Mouse (Mus musculus): ENCODE data around the gene Slc6a2. TPM values are rescaled to one million over a fixed set of nuclear protein-coding genes. Genes with fewer than 3 reads are reported as not detected.

Gene Slc6a2
- polyA plus RNA-seq, 1 experiment from 2014 or later = 0.16 TPM

DNA sequence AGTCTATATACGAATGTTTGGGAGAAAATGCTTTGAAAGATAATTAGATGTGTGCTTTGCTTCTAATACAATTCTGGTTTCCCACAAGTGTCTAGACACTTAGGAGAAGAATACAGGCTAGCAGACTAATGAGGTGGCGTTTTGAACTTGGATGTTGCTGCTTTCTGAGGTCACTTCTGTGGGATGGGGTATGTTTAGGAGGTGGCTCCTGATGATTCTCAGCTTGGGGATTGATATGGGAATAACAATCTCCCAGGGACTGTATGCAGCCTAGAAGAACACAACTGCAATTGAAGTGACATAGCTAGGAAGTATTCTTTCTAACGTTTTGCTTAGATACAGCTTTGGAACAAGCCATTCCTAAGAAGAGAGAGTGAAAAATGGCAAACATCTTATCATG lies 22.6 kb downstream of the Slc6a2 start:
- no peaks in the 10 kb centered on the region for H3K27me3 ChIP-seq (ENCODE audit: insufficient read depth, low read length)
- DNase-seq (peak; percentile 90), ATAC-seq (ENCODE audit: insufficient read depth) (peak; percentile 65)
- peak overlapping the region; percentile 8; the same call in 1 of the 2 replicates for H3K27ac ChIP-seq (ENCODE audit: low read depth)
- H3K36me3 ChIP-seq (ENCODE audit: insufficient read depth) = no peaks in the 10 kb centered on the region
- peaks cover 9% of the 10 kb centered on the region for H3K4me1 ChIP-seq (ENCODE audit: insufficient read depth)
- TF ChIP-seq CTCF (IDR thresholded peaks at IDR 0.05; ENCODE audit: low read depth) = no peak
- no peak overlapping the region for H3K9ac ChIP-seq
- H3K4me3 ChIP-seq (ENCODE audit: low read depth, low read length) = no peak overlapping the region
- H3K4me2 ChIP-seq = no peak overlapping the region
- H3K9me3 ChIP-seq (ENCODE audit: low read depth, low read length) = no peaks in the 10 kb centered on the region
- WGBS = 35% methylated on average over 3 of the region's 3 CpGs

GRCm38 (mm10) chr8:92984376-92984775 lies 24.5 kb downstream of the Slc6a2 start:
- no peak overlapping the region for H3K4me2 ChIP-seq
- DNase-seq = peak; percentile 88
- 20% methylated on average over 2 of the region's 2 CpGs for WGBS
- peaks cover 9% of the 10 kb centered on the region for H3K4me1 ChIP-seq (ENCODE audit: insufficient read depth)
- TF ChIP-seq CTCF (IDR thresholded peaks at IDR 0.05; ENCODE audit: low read depth) = no peak
- H3K27me3 ChIP-seq (ENCODE audit: insufficient read depth, low read length) = no peaks in the 10 kb centered on the region
- no peak overlapping the region for H3K4me3 ChIP-seq (ENCODE audit: low read depth, low read length)
- H3K9ac ChIP-seq = no peak overlapping the region
- no peak overlapping the region for H3K27ac ChIP-seq (ENCODE audit: low read depth)
- ATAC-seq (ENCODE audit: insufficient read depth) = peak; percentile 98
- no peaks in the 10 kb centered on the region for H3K9me3 ChIP-seq (ENCODE audit: low read depth, low read length)
- H3K36me3 ChIP-seq (ENCODE audit: insufficient read depth) = no peaks in the 10 kb centered on the region

- H3K4me2 ChIP-seq = no peak overlapping the region
- no peaks in the 10 kb centered on the region for H3K4me1 ChIP-seq (ENCODE audit: insufficient read depth)
- H3K36me3 ChIP-seq (ENCODE audit: insufficient read depth) = no peaks in the 10 kb centered on the region
- no peaks in the 10 kb centered on the region for H3K9me3 ChIP-seq (ENCODE audit: low read depth, low read length)
- H3K27me3 ChIP-seq (ENCODE audit: insufficient read depth, low read length) = no peaks in the 10 kb centered on the region
- H3K4me3 ChIP-seq (ENCODE audit: low read depth, low read length) = no peak overlapping the region
- DNase-seq (peak; percentile 75), ATAC-seq (ENCODE audit: insufficient read depth) (peak; percentile 39; the same call in 1 of the 2 replicates)
- peak; percentile 80 for TF ChIP-seq CTCF (IDR thresholded peaks at IDR 0.05; ENCODE audit: low read depth)
- WGBS = 20% methylated on average over 5 of the region's 5 CpGs
- no peak overlapping the region for H3K27ac ChIP-seq (ENCODE audit: low read depth)
- H3K9ac ChIP-seq = no peak overlapping the region
Measured at GRCm38 (mm10) chr8:92996840-92997239, 37.0 kb downstream of the Slc6a2 start.

DNA sequence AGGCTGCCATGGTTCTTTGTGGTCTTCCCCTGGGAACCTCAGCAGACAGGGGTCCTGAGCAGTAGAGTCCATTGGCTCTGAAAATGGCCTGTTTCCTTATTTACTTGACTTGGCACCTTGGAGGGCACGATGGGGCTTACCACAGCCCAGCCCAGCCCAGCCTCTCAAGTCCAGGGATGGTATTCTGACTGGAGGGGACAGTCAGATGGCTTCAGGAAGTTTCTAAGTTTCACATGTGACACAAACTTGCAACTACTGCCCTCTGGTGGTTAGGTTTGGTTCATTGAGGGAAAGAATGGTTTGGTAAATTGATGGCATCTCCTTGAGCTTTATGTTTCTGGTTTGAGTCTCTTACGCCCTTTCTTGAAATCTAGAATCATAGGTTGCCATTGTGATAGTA lies 38.7 kb downstream of the Slc6a2 start:
- no peaks in the 10 kb centered on the region for H3K36me3 ChIP-seq (ENCODE audit: insufficient read depth)
- TF ChIP-seq CTCF (IDR thresholded peaks at IDR 0.05; ENCODE audit: low read depth) = peak; percentile 82
- no peak overlapping the region for H3K27ac ChIP-seq (ENCODE audit: low read depth)
- 38% methylated on average over 2 of the region's 2 CpGs for WGBS
- H3K4me3 ChIP-seq (ENCODE audit: low read depth, low read length) = no peak overlapping the region
- no peak overlapping the region for H3K4me2 ChIP-seq
- no peaks in the 10 kb centered on the region for H3K27me3 ChIP-seq (ENCODE audit: insufficient read depth, low read length)
- no peaks in the 10 kb centered on the region for H3K4me1 ChIP-seq (ENCODE audit: insufficient read depth)
- DNase-seq (peak; percentile 94), ATAC-seq (ENCODE audit: insufficient read depth) (peak; percentile 14; the same call in 1 of the 2 replicates)
- H3K9ac ChIP-seq = no peak overlapping the region
- no peaks in the 10 kb centered on the region for H3K9me3 ChIP-seq (ENCODE audit: low read depth, low read length)

DNA sequence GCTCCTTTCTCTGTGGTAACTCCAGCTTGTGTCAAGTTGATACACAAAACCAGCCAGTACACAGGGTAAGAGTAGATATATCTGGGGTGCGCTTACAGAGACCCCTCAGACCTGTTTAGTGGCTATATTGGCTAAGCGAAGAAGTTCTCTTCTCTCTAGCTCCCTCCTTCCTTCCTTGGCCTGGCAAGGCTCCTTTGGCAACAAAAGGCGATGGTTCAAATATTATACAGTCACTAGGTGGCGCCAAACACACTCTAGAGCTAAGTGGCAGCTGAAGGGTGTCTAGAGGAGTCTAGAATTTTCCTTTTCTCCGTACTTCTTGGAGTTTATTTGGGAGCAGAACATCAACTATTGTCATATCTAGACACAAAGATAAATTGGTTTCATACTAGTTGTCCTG lies 50.4 kb downstream of the Slc6a2 start:
- H3K4me2 ChIP-seq = no peak overlapping the region
- no peaks in the 10 kb centered on the region for H3K27me3 ChIP-seq (ENCODE audit: insufficient read depth, low read length)
- no peaks in the 10 kb centered on the region for H3K36me3 ChIP-seq (ENCODE audit: insufficient read depth)
- peak; percentile 77 for TF ChIP-seq CTCF (IDR thresholded peaks at IDR 0.05; ENCODE audit: low read depth)
- ATAC-seq (ENCODE audit: insufficient read depth) = no peak
- peak; percentile 93 for DNase-seq
- no peaks in the 10 kb centered on the region for H3K4me1 ChIP-seq (ENCODE audit: insufficient read depth)
- H3K9me3 ChIP-seq (ENCODE audit: low read depth, low read length) = no peaks in the 10 kb centered on the region
- no peak overlapping the region for H3K9ac ChIP-seq
- H3K4me3 ChIP-seq (ENCODE audit: low read depth, low read length) = no peak overlapping the region
- 25% methylated on average over 5 of the region's 5 CpGs for WGBS
- H3K27ac ChIP-seq (ENCODE audit: low read depth) = no peak overlapping the region

DNA sequence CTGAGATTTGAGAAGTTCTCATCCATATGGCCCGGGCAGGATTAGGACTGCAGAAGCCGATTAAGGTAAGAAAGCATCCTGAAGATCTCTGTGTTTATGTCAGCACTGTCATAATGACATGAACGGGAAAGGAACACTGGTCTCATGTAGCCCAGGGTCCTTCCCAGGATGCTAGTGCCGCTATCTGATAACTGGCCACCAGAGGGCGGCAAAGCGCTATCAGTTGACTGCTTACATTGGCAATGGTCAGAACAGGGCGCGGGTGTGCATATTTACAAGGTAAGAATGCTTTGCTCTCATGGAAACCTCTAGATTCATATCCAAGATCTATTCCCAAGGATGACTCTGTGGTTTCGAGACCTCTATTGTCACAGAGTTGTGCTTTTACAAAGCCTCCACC lies 51.6 kb downstream of the Slc6a2 start:
- peak; percentile 98 for TF ChIP-seq CTCF (IDR thresholded peaks at IDR 0.05; ENCODE audit: low read depth)
- Histone ChIP-seq H3K27ac (ENCODE audit: low read depth) (no peak overlapping the region), H3K4me1 (ENCODE audit: insufficient read depth) (no peaks in the 10 kb centered on the region), H3K9me3 (ENCODE audit: low read depth, low read length) (no peaks in the 10 kb centered on the region), H3K9ac (no peak overlapping the region), H3K4me2 (no peak overlapping the region), H3K36me3 (ENCODE audit: insufficient read depth) (no peaks in the 10 kb centered on the region), H3K4me3 (ENCODE audit: low read depth, low read length) (no peak overlapping the region), H3K27me3 (ENCODE audit: insufficient read depth, low read length) (no peaks in the 10 kb centered on the region)
- DNase-seq = peak; percentile 97
- peak; percentile 76 for ATAC-seq (ENCODE audit: insufficient read depth)
- WGBS = 7% methylated on average over 9 of the region's 9 CpGs

DNA sequence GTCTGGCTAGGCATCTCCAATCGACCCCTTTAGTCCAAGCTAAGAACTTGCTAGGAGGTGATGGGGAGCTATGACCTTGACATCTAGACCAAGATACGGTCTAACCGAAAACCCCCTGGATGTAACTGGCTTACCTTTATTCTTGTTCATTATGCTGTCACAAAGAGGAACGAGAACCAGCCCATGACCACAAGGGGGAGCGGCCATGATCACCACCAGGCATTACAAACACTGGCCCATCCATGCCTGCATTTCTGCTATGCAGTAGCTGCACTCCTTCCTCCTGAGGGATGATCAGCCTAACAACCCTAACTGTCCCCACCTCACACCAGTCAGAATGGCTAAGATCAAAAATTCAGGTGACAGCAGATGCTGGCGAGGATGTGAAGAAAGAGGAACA lies 52.3 kb downstream of the Slc6a2 start:
- H3K27me3 ChIP-seq (ENCODE audit: insufficient read depth, low read length) = no peaks in the 10 kb centered on the region
- ATAC-seq (ENCODE audit: insufficient read depth) = no peak
- H3K4me1 ChIP-seq (ENCODE audit: insufficient read depth) = no peaks in the 10 kb centered on the region
- no peak overlapping the region for H3K4me2 ChIP-seq
- no peak overlapping the region for H3K4me3 ChIP-seq (ENCODE audit: low read depth, low read length)
- no peak overlapping the region for H3K9ac ChIP-seq
- no peaks in the 10 kb centered on the region for H3K9me3 ChIP-seq (ENCODE audit: low read depth, low read length)
- WGBS = 75% methylated on average over 6 of the region's 6 CpGs
- H3K36me3 ChIP-seq (ENCODE audit: insufficient read depth) = no peaks in the 10 kb centered on the region
- H3K27ac ChIP-seq (ENCODE audit: low read depth) = no peak overlapping the region
- peak; percentile 44 for DNase-seq
- TF ChIP-seq CTCF (IDR thresholded peaks at IDR 0.05; ENCODE audit: low read depth) = peak; percentile 57

- WGBS = 43% methylated on average over 4 of the region's 4 CpGs
- H3K9me3 ChIP-seq (ENCODE audit: low read depth, low read length) = no peaks in the 10 kb centered on the region
- TF ChIP-seq CTCF (IDR thresholded peaks at IDR 0.05; ENCODE audit: low read depth) = no peak
- H3K4me2 ChIP-seq = no peak overlapping the region
- H3K36me3 ChIP-seq (ENCODE audit: insufficient read depth) = no peaks in the 10 kb centered on the region
- H3K4me1 ChIP-seq (ENCODE audit: insufficient read depth) = no peaks in the 10 kb centered on the region
- H3K4me3 ChIP-seq (ENCODE audit: low read depth, low read length) = no peak overlapping the region
- no peak for DNase-seq
- no peak overlapping the region for H3K9ac ChIP-seq
- no peaks in the 10 kb centered on the region for H3K27me3 ChIP-seq (ENCODE audit: insufficient read depth, low read length)
- no peak overlapping the region for H3K27ac ChIP-seq (ENCODE audit: low read depth)
- ATAC-seq (ENCODE audit: insufficient read depth) = no peak
Measured at GRCm38 (mm10) chr8:93014300-93014699, 54.4 kb downstream of the Slc6a2 start.

All from lung, embryonic 14.5 days (tissue).